Mouse (Mus musculus) G1E (cell line): ENCODE results near the gene Bahcc1.

Experiments
- CTCF ChIP-seq: IDR thresholded peaks from 2 replicates; pipeline ENCODE4 v1.5.1; 2012; ENCODE audit warnings: low read depth, low read length, inconsistent platforms, mixed read lengths
- TAL1 ChIP-seq: conservative IDR thresholded peaks from 2 replicates; pipeline ENCODE4 v1.6.1; 2012; ENCODE audit warnings: low read depth, low read length, inconsistent platforms, mixed read lengths

DNA sequence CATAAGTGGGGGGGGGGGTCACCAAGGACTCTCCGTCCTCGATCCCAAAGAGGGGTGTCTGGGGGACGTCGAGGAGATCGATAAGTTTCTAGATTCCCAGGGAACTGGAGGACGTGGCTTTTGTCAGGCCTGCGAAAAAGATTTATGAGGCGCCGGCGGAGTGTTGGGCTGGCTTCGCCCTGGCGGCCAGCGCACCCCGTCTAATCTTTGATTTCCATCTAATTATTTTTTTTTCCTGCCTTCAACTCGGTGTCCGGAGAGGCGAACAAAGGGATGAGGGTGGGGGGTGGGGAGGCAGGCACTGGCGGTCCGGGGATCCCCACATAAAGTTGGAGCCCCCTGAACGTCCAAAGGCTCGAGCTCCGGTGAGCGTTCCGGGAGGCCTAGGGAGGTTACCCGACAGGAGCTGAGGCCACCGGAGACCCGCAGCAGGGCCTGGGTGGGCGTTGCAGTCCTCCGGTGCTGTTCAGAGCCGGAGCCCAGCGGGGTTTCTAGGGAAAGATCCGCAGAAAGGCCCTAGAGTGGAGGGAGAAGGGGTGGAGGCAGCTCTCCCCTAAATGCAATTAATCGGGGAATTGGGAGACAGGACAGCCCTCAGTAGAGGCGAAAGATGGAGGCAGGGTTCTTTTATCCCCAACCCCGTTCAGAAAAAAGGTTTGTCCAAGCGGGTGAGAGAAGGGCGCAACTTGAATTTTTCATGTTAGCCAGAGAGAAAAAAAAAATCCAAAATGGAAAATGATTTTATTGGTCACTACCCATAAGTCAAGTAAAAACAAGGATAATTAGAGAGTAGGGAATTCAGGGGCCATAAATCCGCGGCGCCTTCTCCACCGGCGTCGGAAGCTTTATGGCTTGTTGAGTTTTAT is 45.3 kb upstream of the Bahcc1 start:
- TF ChIP-seq TAL1, result no peak
- no peak for TF ChIP-seq CTCF
